Mouse (Mus musculus) lung, postnatal 14 days (tissue): ENCODE measurements around the gene Pkp4.

ENCODE experiments used
- DNase-seq: peaks from one replicate; pipeline ENCODE4 v3.0.0; 2021

Pkp4 gene

DNA sequence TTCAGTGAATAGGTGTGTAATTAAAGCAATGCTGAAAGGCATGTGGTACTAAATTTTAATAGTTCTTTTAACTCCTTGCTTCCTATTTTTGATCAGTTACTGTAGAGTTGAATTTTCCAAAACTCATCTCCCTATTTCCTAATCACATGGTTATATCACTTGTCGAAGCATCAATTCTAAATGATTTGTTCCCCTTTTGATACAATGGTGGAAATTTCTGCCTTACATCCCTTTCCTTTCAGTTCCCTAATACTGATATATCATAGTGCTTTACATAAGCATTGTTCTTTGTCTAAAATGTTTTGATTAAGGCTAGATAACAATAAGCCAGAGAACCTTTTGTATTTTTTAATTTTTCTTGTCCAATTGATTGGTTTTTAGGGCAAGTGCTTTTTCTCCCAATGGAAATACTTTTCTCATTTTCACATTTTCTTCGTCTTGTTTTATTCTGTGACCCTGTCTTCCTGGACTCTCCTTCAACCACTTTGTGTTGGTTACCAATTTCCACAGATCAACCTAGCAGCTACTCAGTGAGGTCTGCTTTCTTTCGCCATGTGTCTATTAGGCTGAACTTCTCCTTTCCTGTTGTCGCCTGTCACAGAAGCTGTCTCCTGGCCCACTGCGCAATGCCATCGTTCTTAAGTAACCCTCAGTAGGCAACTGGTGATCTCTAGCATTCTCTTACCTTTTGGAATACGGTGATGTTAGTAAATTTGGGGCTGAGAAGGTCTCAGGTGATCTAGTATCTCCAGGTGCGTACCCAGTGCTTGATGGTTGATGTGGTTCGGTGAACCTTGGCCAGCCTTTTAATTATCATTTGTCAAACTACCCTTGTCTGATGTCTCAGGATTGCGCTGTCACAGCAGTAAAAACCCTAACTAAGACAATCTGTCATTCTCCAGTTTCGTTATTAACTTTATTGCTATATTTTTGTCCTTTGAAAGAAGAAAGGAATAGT, 23.7 kb downstream of the Pkp4 start:
- DNase-seq, result no peak

DNA sequence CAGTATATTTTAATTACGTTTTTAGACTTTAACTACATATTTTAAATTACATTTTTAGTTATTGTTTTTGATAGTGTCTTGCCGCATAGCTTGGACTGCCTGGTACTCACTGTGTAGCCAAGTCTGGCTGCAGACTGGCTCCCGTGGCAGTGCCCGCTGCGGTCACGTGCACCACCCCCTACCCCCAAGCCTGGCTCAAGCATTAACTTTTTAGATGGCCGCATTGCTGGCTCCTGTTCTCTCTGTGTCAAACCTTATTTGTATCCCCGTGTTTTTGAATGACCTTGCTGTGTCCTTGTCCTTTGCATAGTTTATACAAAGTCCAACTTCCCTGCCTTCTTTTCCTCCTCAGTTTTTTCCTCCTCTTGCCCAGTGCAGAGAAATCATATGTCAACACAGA, 25.5 kb downstream of the Pkp4 start:
- DNase-seq, result no peak

- no peak for DNase-seq
These were observed 26.3 kb downstream of the Pkp4 start for GRCm38 (mm10) chr2:59186966-59187365.

- no peak for DNase-seq
These were observed 27.7 kb downstream of the Pkp4 start for GRCm38 (mm10) chr2:59188306-59188705.

GRCm38 (mm10) chr2:59189661-59190185, 29.1 kb downstream of the Pkp4 start:
- DNase-seq, result no peak

DNA sequence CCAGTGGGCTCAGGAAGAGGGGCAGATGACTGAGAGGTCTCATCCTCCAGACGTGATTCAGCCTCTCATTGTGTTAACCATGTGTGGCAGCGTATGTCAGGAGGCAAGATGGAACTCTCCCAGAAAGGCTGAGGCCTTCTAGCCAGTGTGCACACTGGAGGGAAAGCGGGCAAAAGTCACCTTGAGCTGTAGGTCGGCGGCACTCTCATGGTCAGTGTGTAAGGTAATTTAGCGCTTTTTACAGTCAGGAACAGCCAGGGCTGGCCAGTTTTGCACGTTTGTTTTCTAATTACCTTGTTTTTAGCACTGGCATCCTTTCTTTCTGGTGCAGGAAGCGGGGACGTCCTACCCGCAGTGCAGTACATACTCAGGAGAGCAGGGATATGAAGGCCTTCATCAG, 29.5 kb downstream of the Pkp4 start:
- no peak for DNase-seq

- DNase-seq, result peak; percentile 62
These were observed 30.8 kb downstream of the Pkp4 start for GRCm38 (mm10) chr2:59191466-59191865.

DNA sequence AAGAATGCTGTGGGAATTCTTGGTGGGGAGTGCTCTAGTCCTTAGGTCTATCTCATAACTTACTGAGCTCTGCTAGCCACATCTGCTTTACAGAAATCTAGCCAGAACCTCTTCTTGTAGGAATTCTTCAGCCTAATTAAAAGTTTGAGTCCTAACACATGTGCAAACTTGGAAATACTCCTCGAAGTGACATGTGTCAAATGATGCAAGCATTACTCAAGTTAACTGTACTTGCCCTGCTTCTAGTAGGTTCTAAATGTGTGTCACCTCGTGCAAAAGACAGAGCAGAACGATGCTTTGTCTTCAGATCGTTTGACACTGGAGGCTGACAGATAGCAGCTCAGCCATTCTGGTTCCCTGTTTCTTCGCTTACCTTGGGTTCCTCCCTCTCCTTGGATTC, 32.5 kb downstream of the Pkp4 start:
- no peak for DNase-seq

- DNase-seq, result no peak
These were observed 36.5 kb downstream of the Pkp4 start for GRCm38 (mm10) chr2:59197156-59197555.

DNA sequence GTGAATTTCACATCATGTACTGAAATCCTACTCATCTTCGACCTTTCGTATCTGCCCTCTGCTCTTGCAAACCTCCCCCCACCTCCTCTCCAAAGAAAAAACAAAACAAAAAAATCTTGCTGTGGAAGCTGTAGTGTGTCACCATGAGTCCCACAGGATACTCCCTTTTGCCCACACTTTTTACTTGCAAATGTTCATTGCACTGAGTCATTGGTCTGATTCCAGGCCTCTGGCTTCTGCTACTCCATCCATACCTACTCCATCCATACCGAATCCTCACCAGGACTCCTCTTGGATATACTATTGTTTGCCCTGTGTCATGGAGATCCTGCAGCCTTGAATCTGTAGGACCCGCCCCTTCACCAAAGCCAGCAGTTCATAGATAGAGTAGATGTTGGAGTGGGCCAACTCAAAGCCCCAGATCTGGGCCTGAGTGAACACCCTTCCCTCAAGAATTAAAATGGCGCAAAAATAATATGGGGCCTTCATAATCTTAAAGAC, 38.9 kb downstream of the Pkp4 start:
- DNase-seq, result no peak

- DNase-seq, result no peak
These were observed 39.9 kb downstream of the Pkp4 start for GRCm38 (mm10) chr2:59200511-59200910.

GRCm38 (mm10) chr2:59202930-59203329, 42.3 kb downstream of the Pkp4 start:
- DNase-seq, result no peak

GRCm38 (mm10) chr2:59203627-59204425, 43.2 kb downstream of the Pkp4 start:
- no peak for DNase-seq

- DNase-seq, result no peak
These were observed 44.4 kb downstream of the Pkp4 start for GRCm38 (mm10) chr2:59205092-59205491.

- no peak for DNase-seq
These were observed 45.5 kb downstream of the Pkp4 start for GRCm38 (mm10) chr2:59206190-59206589.

GRCm38 (mm10) chr2:59207240-59207639, 46.6 kb downstream of the Pkp4 start:
- DNase-seq, result no peak

DNA sequence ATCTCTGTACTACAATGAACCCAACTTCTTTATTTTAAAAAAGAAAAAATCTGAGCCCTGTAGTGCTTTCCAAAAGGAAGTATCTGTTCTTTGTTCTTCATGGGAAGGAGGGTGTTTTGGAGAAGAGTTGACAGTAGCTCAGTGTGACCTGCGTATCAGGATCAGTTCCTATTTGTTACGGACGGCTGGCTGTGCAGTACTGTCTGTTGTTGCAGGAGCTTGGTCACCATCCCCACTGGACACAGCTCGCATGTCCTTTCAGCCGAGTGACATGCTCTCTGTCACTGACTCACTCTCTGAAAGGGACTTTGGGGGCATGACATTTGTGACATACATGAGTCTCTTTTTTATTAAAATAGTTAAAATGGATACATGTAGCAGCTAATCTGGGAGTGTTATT, 47.1 kb downstream of the Pkp4 start:
- no peak for DNase-seq

GRCm38 (mm10) chr2:59208276-59208675, 47.6 kb downstream of the Pkp4 start:
- no peak for DNase-seq

- DNase-seq, result no peak
These were observed 50.4 kb downstream of the Pkp4 start for GRCm38 (mm10) chr2:59211051-59211450.

DNA sequence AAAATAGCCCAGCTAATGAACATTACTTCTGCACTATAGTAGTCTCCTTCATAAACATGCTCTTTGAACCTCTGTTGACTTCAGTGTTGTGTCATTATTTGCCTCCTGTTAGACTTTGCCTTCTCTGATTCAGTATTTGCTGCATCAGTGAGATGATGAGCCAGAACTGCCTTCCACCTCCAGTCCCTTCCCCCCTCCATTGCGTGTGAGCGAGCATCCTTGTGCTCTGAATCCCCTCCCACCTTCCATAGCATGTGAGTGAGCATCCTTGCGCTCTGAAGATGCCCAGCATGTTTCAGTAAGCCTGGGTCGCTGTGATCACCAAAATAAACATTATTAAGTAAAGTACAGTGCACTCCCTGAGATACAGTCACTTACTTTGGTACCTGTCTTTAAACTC, 51.8 kb downstream of the Pkp4 start:
- no peak for DNase-seq

GRCm38 (mm10) chr2:59212846-59213245, 52.2 kb downstream of the Pkp4 start:
- no peak for DNase-seq

DNA sequence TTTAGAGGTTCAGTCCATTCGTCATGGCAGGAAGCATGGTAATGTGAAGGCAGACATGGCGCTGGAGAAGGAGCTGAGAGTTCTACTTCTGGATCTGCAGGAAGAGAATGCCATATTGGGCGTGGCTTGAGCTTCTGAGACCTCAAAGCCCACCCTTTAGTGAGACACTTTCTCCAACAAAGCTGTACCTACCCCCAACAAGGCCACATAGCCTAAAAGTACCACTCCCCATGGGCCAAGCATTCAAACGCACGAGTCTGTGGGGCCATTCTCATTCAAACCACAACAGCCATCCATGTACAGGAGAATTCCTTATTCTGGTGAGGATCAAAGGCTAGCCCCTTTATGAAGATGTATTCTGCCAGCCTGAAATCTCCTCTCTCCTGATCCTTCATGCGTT, 57.3 kb downstream of the Pkp4 start:
- no peak for DNase-seq

DNA sequence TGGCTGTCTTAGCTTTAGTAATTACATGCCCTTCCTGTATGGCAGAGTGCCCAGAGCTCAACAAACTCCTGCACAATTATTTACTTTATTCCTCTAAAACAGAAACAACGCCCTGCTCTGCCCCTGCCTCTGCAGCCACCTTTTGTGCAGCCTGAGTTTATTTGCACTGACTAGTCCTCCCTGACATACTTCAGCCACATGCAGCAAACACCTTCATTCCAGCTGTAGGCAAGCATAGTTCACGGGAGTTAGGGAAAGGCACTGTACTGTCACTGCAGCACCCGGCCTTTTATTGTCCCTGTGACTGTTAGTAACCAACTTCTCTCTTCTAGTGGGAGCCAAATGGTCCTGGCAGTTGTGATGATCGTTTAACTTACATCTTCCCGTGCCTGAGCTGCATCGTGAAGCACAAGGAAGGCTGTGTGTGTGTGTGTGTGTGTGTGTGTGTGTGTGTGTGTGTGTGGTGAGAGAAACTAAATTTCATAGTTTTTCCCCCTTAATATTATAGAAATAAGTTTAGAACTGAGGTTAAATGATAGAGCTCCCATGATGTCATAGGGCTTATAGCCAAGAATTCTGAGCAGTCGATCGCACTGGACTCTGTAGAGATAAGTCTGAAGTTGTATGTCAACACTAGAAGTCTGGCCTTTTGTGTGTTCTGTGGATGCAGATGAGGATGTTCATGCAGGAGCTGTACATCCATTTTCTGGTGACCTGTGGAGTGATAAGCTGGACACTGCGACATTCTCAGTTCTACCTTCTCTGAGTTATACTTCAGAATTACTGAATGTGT, 59.5 kb downstream of the Pkp4 start:
- peak; percentile 76 for DNase-seq
